Mouse (Mus musculus) midbrain, embryonic 15.5 days (tissue): ENCODE measurements around the gene Cers1. TPM values are rescaled to one million over a fixed set of nuclear protein-coding genes. Genes with fewer than 3 reads are reported as not detected.

Source experiments
- ATAC-seq: fragments of 200-750 bp; cut with Nextera tagmentation; replicated peaks from 2 replicates; pipeline ENCODE4 v1.8.0; 2017; ENCODE audit warnings: moderate TSS enrichment
- H3K27ac ChIP-seq: fragments of 300-500 bp; sonication (generic); 2 replicates; pipeline ENCODE4 v1.5.1; 2015; ENCODE audit warnings: mild to moderate bottlenecking, inconsistent platforms
- H3K27me3 ChIP-seq: fragments of 300-500 bp; sonication (generic); replicated peaks from 2 replicates; pipeline ENCODE4 v1.6.1; 2015; ENCODE audit warnings: inconsistent platforms
- H3K36me3 ChIP-seq: fragments of 300-500 bp; sonication (generic); replicated peaks from 2 replicates; pipeline ENCODE4 v1.6.1; 2015; ENCODE audit warnings: inconsistent platforms
- H3K4me1 ChIP-seq: fragments of 300-500 bp; sonication (generic); 2 replicates; pipeline ENCODE4 v1.6.1; 2015; ENCODE audit warnings: inconsistent platforms
- H3K4me2 ChIP-seq: fragments of 300-500 bp; sonication (generic); 2 replicates; pipeline ENCODE4 v1.6.1; 2015; ENCODE audit warnings: inconsistent platforms, mild to moderate bottlenecking, moderate library complexity
- H3K4me3 ChIP-seq: fragments of 300-500 bp; sonication (generic); 2 replicates; pipeline ENCODE4 v1.5.1; 2015; ENCODE audit warnings: mild to moderate bottlenecking, inconsistent platforms
- H3K9ac ChIP-seq: fragments of 300-500 bp; sonication (generic); 2 replicates; pipeline ENCODE4 v1.6.1; 2015; ENCODE audit warnings: mild to moderate bottlenecking, inconsistent platforms
- H3K9me3 ChIP-seq: fragments of 300-500 bp; sonication (generic); 2 replicates; pipeline ENCODE4 v1.6.1; 2016; ENCODE audit warnings: inconsistent platforms
- WGBS: fragments of 180-500 bp; shearing (Covaris S2); methylation state at CpG from one replicate; pipeline ENCODE4 v1.1.7; 2015; ENCODE audit warnings: mixed read lengths; 5-methylcytosine and 5-hydroxymethylcytosine counted together
- polyA plus RNA-seq: library from polyadenylated mRNA; unstranded; fragments of >200 nt; fragmentation: Nextera tagmentation; extraction: Ambion mirVana; gene quantifications from 2 replicates; pipeline ENCODE4 v1.2.1, GENCODE M21; 2015

Gene Cers1
- polyA plus RNA-seq, 1 experiment from 2014 or later: 38.2 TPM

DNA sequence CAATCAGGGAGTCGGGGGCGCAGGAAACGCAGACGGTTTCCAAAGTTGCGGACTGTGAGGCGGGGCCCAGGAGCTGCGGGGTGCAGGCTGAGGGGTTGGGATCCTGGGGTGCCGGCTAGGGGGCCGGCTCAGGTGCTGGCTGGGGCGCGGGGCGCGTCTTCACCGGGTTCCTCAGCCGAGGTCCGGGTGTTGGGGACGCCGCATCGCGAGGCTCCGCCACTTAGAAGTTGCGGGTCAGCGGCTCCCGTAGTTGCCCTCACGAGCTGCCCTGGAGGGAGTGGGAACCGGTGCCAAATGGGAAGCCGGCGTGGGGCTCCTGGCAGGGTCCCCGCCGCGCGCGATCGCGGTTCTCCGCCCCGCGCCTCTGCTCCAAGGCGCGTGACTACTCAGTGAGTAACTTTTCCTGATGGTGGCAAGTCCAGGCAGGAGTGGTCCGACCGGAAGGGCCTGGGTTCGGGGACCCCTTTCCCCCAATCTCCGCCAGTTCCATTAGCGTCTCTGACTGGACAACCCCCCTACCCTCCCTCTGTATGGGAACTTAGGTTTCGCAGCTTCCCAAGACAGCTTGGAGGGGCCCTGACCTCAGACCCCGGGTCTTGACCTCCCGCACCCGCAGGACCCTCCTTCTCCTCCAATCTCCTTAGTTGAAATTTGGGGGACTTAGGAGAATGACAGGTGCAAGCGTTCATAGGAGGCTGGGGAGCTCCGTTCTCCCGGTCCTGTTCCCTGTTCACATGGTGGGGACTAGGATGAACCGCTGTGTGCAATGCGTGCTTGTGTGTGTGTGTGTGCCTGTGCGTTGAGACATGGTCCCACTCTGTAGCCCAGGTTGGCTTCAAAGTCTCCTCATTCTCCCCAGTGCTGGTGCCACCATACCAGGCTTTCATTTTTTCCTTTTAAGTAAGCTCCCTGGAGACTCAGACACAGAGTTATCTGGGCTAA, 32.2 kb upstream of the Cers1 start:
- Histone ChIP-seq H3K4me3 (peak overlapping the region; percentile 80), H3K27me3 (no peaks in the 10 kb centered on the region), H3K9ac (peak overlapping the region; percentile 82), H3K9me3 (no peaks in the 10 kb centered on the region), H3K36me3 (peaks cover 15% of the 10 kb centered on the region; the same call in 1 of the 2 replicates), H3K4me2 (peak overlapping the region; percentile 90), H3K27ac (peak overlapping the region; percentile 69), H3K4me1 (peaks cover 18% of the 10 kb centered on the region)
- 1% methylated on average over 55 of the region's 55 CpGs for WGBS
- peak; percentile 74 for ATAC-seq

DNA sequence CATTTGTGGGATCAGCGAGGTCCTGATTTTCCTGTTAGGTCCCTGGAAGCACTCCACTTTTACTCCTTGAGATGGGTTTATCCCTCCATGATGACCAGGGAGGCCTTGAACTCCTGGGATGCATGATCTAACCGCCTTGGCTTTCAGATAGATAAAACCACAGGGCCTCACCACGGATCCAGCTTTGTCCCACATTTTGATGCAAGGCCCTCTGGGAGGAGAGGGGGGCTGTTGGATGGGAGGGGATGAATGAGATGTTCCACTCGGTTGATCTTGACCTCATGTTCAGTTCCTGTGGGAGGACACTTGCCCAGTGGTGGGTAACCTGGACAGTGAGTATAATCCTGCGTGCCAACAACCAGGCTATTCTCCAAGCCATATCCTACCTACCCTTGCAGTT, 31.2 kb upstream of the Cers1 start:
- Histone ChIP-seq H3K4me1 (peaks cover 18% of the 10 kb centered on the region), H3K9me3 (no peaks in the 10 kb centered on the region), H3K4me2 (peak overlapping the region; percentile 15; the same call in 1 of the 2 replicates), H3K27me3 (no peaks in the 10 kb centered on the region), H3K4me3 (no peak overlapping the region), H3K36me3 (peaks cover 15% of the 10 kb centered on the region; the same call in 1 of the 2 replicates), H3K9ac (no peak overlapping the region), H3K27ac (no peak overlapping the region)
- WGBS: 60% methylated on average over 5 of the region's 5 CpGs
- ATAC-seq: no peak

DNA sequence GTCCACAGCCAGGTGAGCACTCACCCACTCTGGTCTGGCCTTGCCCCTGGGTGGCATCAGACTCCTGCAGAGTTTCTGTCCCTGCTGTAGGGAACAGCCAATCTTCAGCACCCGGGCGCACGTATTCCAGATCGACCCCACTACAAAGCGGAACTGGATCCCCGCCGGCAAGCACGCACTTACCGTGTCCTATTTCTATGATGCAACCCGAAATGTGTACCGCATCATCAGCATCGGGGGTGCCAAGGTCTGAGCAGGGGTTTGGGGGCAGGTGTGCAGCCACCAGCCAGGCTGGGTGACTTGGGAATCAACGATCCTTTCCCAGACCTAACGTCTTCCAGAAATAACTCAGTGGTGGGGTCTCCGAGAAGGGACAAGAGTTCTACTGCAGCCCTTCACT, 30.3 kb upstream of the Cers1 start:
- H3K4me2 ChIP-seq: no peak overlapping the region
- 96% methylated on average over 15 of the region's 15 CpGs for WGBS
- H3K9me3 ChIP-seq: no peaks in the 10 kb centered on the region

DNA sequence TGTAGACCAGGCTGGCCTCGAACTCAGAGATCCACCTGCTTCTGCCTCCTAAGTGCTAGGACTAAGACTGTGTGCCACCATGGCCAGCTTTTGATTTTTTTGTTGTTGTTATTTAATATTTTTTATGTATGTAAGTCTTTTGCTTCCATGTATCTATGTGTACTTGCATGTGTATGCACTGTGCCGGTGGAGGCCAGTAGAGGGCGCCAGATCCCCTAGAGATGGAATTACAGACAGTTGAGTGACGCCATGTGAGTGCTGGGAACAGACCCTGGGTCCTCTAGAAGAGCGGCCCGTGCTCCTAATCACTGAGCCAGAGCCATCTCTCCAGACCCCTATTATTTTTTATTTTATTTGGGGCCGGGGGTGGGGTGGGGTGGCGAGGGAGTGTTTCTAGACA, 28.8 kb upstream of the Cers1 start:
- 92% methylated on average over 8 of the region's 8 CpGs for WGBS
- Histone ChIP-seq H3K4me1 (peaks cover 18% of the 10 kb centered on the region), H3K27ac (no peak overlapping the region), H3K27me3 (no peaks in the 10 kb centered on the region), H3K9ac (no peak overlapping the region), H3K9me3 (no peaks in the 10 kb centered on the region), H3K36me3 (peaks cover 17% of the 10 kb centered on the region; the same call in 1 of the 2 replicates), H3K4me3 (no peak overlapping the region), H3K4me2 (no peak overlapping the region)
- ATAC-seq: no peak

More for the DNA sequence above, 30.3 kb upstream of the Cers1 start:
- H3K27ac ChIP-seq: no peak overlapping the region
- no peak overlapping the region for H3K9ac ChIP-seq
- no peak overlapping the region for H3K4me3 ChIP-seq
- H3K4me1 ChIP-seq: peaks cover 18% of the 10 kb centered on the region
- peaks cover 15% of the 10 kb centered on the region; the same call in 1 of the 2 replicates for H3K36me3 ChIP-seq
- no peak for ATAC-seq
- no peaks in the 10 kb centered on the region for H3K27me3 ChIP-seq

DNA sequence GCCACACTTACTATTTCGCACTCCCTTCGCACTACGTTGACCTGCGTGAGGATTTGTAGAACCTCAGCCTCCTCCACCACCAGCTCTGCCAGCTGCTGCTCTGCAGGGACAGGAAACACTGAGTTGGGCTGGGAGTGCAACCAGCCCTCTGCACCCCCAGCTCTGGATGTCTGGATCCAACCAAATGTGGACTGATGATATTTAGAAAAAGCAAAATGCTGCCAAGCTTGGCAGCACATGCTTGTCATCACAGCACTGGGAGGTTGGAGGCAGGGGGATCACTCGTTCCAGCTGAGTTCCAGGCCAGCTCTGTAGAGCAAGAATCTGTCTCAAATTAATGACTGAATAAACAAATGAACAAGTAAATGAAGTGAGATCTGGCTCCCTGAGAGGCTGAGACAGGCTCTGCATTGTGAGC, 21.6 kb upstream of the Cers1 start:
- Histone ChIP-seq H3K4me3 (no peak overlapping the region), H3K27me3 (no peaks in the 10 kb centered on the region), H3K9me3 (no peaks in the 10 kb centered on the region), H3K4me2 (no peak overlapping the region), H3K27ac (no peak overlapping the region), H3K36me3 (peaks cover 60% of the 10 kb centered on the region), H3K4me1 (no peaks in the 10 kb centered on the region), H3K9ac (no peak overlapping the region)
- ATAC-seq: no peak
- WGBS: 79% methylated on average over 5 of the region's 5 CpGs

DNA sequence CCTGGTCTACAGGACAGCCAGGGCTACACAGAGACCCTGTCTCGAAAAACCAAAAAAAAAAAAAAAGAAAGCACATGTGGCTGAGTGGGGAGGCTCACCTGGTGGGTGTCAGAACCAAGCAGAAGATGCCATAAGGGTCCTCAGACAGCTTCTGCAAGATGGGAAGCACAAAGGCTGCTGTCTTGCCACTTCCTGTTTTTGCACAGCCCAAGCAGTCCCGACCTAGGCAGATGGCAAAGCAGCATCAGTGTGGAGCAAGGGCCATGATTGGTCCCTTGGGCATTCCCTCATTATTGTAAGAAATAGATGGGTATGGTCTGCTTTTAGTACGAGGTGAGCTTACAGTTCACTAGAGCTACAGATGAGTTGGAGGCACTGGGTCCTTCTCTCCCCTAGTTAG, 14.7 kb upstream of the Cers1 start:
- WGBS: 79% methylated on average over 3 of the region's 3 CpGs
- ATAC-seq: no peak
- H3K4me1 ChIP-seq: peaks cover 30% of the 10 kb centered on the region
- H3K4me2 ChIP-seq: no peak overlapping the region
- H3K36me3 ChIP-seq: peaks cover 27% of the 10 kb centered on the region; the same call in 1 of the 2 replicates
- H3K27ac ChIP-seq: no peak overlapping the region
- H3K27me3 ChIP-seq: no peaks in the 10 kb centered on the region
- H3K4me3 ChIP-seq: no peak overlapping the region
- H3K9me3 ChIP-seq: no peaks in the 10 kb centered on the region
- H3K9ac ChIP-seq: no peak overlapping the region

DNA sequence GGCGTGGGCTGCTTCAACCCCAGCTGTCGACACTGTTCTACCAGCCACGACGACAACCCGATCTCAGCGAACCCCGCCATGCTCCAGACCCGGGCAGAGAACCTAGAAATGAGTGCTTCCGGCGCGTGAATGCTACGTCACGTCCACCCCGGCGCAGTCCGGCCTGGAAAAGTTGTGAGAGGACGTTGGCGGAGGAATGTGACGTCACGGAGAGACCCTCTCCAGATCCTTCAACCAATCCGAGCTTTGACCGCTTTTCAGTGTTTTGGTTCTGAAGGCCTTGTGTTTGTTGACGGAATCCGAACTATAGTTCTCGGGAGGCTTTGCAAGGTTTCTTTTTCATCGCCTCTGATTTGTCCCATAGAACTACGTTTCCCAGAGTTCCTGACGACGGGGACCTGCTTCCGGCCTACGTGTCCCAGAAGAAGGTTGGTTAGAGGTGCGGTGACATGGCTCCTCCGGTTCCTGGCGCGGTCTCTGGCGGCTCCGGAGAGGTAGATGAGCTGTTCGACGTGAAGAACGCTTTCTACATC, 13.2 kb upstream of the Cers1 start, which contains the start of the genes Ddx49 and Cope:
Ddx49 (minus strand) TSS at position 132 of the 533 bp plus-strand sequence.
Cope (plus strand) TSS at position 161 of the 533 bp plus-strand sequence.
- peak within 1 kb of the TSS; percentile 76 for H3K27ac ChIP-seq
- H3K36me3 ChIP-seq: peaks cover 20% of the 10 kb centered on the region; the same call in 1 of the 2 replicates
- no peaks in the 10 kb centered on the region for H3K27me3 ChIP-seq
- H3K4me1 ChIP-seq: peaks cover 30% of the 10 kb centered on the region
- peak within 1 kb of the TSS; percentile 85 for H3K4me3 ChIP-seq
- WGBS: under 1% methylated on average over 40 of the region's 40 CpGs
- ATAC-seq: peak; percentile 92
- H3K9me3 ChIP-seq: no peaks in the 10 kb centered on the region
- peak within 1 kb of the TSS; percentile 55 for H3K9ac ChIP-seq
- H3K4me2 ChIP-seq: peak within 1 kb of the TSS; percentile 85

DNA sequence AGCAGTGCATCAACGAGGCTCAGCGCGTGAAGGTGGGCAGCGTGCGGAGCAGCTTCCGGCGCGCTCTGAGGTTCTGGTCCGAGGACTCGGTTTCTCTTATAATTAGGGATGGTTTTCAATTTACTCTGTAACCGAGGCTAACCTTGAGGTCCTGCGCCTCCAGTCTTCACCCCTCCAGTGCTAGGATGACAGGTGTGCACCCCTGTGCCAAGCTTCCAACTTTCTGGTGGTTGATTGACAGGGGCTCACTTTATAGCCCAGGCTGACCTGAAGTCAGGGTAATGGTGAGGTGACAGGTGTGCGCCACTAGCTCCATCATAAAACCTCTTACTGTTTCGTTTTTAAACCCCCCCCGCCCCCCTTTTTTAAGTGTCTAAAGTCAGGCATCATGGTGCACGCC, 12.7 kb upstream of the Cers1 start:
- H3K36me3 ChIP-seq: peaks cover 21% of the 10 kb centered on the region; the same call in 1 of the 2 replicates
- H3K27me3 ChIP-seq: no peaks in the 10 kb centered on the region
- peak overlapping the region; percentile 55 for H3K9ac ChIP-seq
- peak; percentile 43 for ATAC-seq
- H3K4me3 ChIP-seq: peak overlapping the region; percentile 85
- peaks cover 30% of the 10 kb centered on the region for H3K4me1 ChIP-seq
- H3K4me2 ChIP-seq: peak overlapping the region; percentile 85
- H3K9me3 ChIP-seq: no peaks in the 10 kb centered on the region
- peak overlapping the region; percentile 76 for H3K27ac ChIP-seq
- WGBS: 5% methylated on average over 16 of the region's 16 CpGs

DNA sequence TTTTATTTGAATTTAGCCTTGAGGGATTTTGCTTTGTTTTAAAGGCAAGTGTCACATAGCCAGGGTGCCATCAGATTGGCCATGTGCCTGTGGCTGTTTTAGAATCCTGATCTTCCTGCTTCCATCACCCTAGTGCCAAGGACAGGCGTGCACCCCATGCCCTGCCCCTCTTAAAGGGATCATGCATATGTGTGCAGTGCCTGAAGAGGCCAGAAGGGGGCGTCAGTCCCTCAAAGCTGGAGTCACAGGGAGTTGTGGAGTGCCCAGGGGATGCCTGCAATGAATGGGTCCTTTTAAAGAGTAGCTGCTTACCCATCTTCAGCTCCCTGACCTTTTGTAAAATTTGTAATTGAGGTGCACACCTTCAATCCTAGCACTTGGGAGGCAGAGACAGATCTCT, 6.3 kb upstream of the Cers1 start:
- WGBS: 33% methylated on average over 2 of the region's 2 CpGs
- no peak overlapping the region for H3K4me2 ChIP-seq
- peaks cover 3% of the 10 kb centered on the region; the same call in 1 of the 2 replicates for H3K4me1 ChIP-seq
- no peaks in the 10 kb centered on the region for H3K27me3 ChIP-seq
- no peak overlapping the region for H3K9ac ChIP-seq
- no peak overlapping the region for H3K27ac ChIP-seq
- no peak overlapping the region for H3K4me3 ChIP-seq
- no peaks in the 10 kb centered on the region for H3K9me3 ChIP-seq
- no peak for ATAC-seq
- peaks cover 48% of the 10 kb centered on the region for H3K36me3 ChIP-seq

DNA sequence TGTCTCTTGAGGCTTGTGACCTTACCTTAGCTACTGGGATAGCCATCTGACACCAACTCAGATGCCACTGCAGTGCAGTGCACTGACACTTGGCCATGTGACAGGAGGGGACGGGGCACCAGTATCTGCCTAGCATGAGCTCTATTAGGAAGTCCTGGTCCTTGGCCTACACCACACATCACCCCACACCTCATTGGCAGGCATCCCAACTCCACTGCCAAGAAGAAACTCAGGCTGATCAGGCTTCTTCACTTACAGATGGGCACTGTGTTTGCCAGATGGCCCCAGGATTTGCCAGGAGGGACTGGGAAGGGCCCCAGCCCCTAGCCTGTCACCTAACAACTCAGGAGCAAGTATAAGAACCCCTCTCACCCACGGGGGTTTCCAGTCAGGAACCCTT, 2.2 kb upstream of the Cers1 start:
- WGBS: 76% methylated on average over 2 of the region's 2 CpGs
- Histone ChIP-seq H3K4me2 (no peak overlapping the region), H3K27me3 (no peaks in the 10 kb centered on the region), H3K27ac (no peak overlapping the region), H3K36me3 (peaks cover 23% of the 10 kb centered on the region), H3K9me3 (no peaks in the 10 kb centered on the region), H3K4me3 (no peak overlapping the region), H3K4me1 (peaks cover 31% of the 10 kb centered on the region), H3K9ac (no peak overlapping the region)
- ATAC-seq: no peak

DNA sequence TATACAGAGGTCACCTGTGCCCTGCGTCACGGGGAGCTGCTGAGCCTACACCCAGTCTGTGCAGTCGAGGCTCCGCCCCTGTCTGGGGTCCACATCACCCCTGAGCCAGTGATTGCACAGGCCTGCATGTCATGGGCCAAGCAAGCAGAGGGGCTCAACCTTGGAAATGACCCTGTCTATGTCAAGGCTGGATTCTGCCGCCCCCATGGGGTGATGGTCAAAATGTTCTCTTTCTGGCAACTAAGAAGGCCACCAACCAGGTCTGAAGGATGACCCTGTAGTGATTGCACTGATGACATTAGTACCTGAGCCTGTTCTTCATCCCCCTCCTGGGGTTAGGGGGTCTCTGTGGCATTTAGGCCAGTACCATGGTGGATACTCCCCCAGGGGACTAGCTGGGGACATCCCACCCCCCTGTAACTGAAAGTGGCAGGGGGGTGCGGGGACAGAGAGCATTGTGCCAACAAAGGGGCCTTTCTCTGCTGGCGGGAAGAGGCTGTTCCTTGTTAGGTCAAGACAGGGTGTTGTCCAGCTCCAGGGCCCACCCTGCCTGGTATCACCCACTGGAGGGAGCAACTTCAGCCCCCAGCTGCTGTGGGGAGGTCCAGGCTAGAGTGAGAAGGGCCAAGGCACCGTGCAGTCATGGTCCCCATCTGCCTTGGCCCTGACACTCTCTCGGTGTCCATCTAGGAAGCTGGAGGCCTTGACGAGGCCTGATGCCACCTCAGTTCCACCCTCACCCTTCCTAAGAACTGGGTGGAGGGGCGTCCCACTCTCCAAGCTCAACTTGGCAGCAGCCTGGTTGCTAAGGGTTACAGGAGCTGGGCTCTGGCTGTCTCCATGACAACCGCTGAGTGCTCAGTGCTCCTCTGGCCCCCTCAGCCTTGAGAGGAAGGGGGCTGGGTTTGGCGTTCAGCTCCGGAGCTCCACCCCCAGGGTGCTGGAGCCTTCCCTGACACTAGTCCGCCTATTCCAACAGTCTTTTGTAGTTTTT, 1.2 kb downstream of the Cers1 start:
- H3K27me3 ChIP-seq: no peaks in the 10 kb centered on the region
- H3K9ac ChIP-seq: peak overlapping the region; percentile 93
- 5% methylated on average over 15 of the region's 15 CpGs for WGBS
- peaks cover 7% of the 10 kb centered on the region; the same call in 1 of the 2 replicates for H3K36me3 ChIP-seq
- H3K4me3 ChIP-seq: peak overlapping the region; percentile 84
- H3K4me2 ChIP-seq: peak overlapping the region; percentile 95
- ATAC-seq: peak; percentile 88
- peak overlapping the region; percentile 97 for H3K27ac ChIP-seq
- no peaks in the 10 kb centered on the region for H3K9me3 ChIP-seq
- H3K4me1 ChIP-seq: peaks cover 31% of the 10 kb centered on the region
